Mouse (Mus musculus) hindbrain, embryonic 14.5 days (tissue): Measurements from ENCODE around the gene Fam229b. TPM values are rescaled to one million over a fixed set of nuclear protein-coding genes. Genes with fewer than 3 reads are reported as not detected.

Experiments
- ATAC-seq: fragments of 200-750 bp; cut with Nextera tagmentation; 2 replicates; pipeline ENCODE4 v1.8.0; 2017; ENCODE audit warnings: moderate number of reproducible peaks, mild to moderate bottlenecking, moderate TSS enrichment, moderate library complexity; ENCODE audit not compliant: low FRiP score
- DNase-seq: peaks from one replicate; pipeline ENCODE4 v3.0.0-alpha.2; 2015; ENCODE audit warnings: low spot score
- H3K27ac ChIP-seq: fragments of 300-500 bp; sonication (generic); 2 replicates; pipeline ENCODE4 v1.5.1; 2014; ENCODE audit warnings: mild to moderate bottlenecking, moderate library complexity
- H3K27me3 ChIP-seq: fragments of 300-500 bp; sonication (generic); 2 replicates; pipeline ENCODE4 v1.6.1; 2014; ENCODE audit warnings: mild to moderate bottlenecking, low read length, mixed read lengths; ENCODE audit not compliant: control insufficient read depth, insufficient read depth
- H3K36me3 ChIP-seq: fragments of 300-500 bp; sonication (generic); replicated peaks from 2 replicates; pipeline ENCODE4 v1.6.1; 2014; ENCODE audit not compliant: control insufficient read depth, insufficient read depth
- H3K4me1 ChIP-seq: fragments of 300-500 bp; sonication (generic); replicated peaks from 2 replicates; pipeline ENCODE4 v1.6.1; 2014; ENCODE audit warnings: antibody characterized with exemption, low read length, mixed read lengths; ENCODE audit not compliant: control insufficient read depth, insufficient read depth
- H3K4me2 ChIP-seq: fragments of 300-500 bp; sonication (generic); replicated peaks from 2 replicates; pipeline ENCODE4 v1.6.1; 2014; ENCODE audit warnings: mild to moderate bottlenecking, moderate library complexity
- H3K4me3 ChIP-seq: fragments of 300-500 bp; sonication (generic); replicated peaks from 2 replicates; pipeline ENCODE4 v1.5.1; 2014; ENCODE audit warnings: mild to moderate bottlenecking, low read length
- H3K9ac ChIP-seq: fragments of 300-500 bp; sonication (generic); 2 replicates; pipeline ENCODE4 v1.6.1; 2014
- H3K9me3 ChIP-seq: fragments of 300-500 bp; sonication (generic); 2 replicates; pipeline ENCODE4 v1.6.1; 2016; ENCODE audit warnings: low read length; ENCODE audit not compliant: control insufficient read depth
- WGBS: fragments of 180-500 bp; shearing (Covaris S2); extraction: QIAGEN DNeasy Blood & Tissue Kit; methylation state at CpG from one replicate; pipeline ENCODE4 v1.1.7; 2014; 5-methylcytosine and 5-hydroxymethylcytosine counted together
- polyA plus RNA-seq: library from polyadenylated mRNA; unstranded; fragments of >200 nt; fragmentation: Nextera tagmentation; extraction: Ambion mirVana; gene quantifications from 2 replicates; pipeline ENCODE4 v1.2.1, GENCODE M21; 2014

Fam229b gene
- polyA plus RNA-seq, 1 experiment from 2014 or later = 38.9 TPM

DNA sequence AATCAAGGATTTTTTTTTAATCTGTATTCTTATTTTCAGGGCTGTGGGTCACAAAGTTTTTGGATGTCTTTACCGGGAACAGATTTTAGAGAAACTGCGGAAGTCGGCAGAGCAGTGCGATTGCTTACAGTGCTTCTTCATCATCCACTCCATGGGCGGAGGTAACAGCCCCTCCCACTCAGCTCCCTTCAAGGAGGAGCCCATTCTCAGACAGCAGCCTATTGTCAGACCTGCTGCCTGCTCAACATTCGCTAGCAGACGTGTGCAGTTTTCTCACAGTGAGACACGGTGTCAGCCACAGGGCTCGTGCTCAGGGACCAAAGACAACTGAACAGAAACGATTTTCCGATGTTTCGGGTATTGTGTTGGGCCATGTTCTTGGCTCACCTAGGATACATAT is 8.5 kb upstream of the Fam229b start:
- Histone ChIP-seq H3K9me3 (no peaks in the 10 kb centered on the region), H3K27ac (no peak overlapping the region), H3K9ac (no peak overlapping the region), H3K4me3 (no peak overlapping the region), H3K36me3 (peaks cover 66% of the 10 kb centered on the region), H3K4me1 (no peaks in the 10 kb centered on the region), H3K4me2 (no peak overlapping the region), H3K27me3 (no peaks in the 10 kb centered on the region)
- ATAC-seq = no peak
- no peak for DNase-seq
- WGBS = 59% methylated on average over 12 of the region's 12 CpGs

- ATAC-seq (no peak), DNase-seq (no peak)
- no peaks in the 10 kb centered on the region for H3K27me3 ChIP-seq
- peaks cover 60% of the 10 kb centered on the region for H3K36me3 ChIP-seq
- H3K9ac ChIP-seq = no peak overlapping the region
- H3K4me3 ChIP-seq = no peak overlapping the region
- H3K4me2 ChIP-seq = no peak overlapping the region
- 95% methylated on average over 2 of the region's 2 CpGs for WGBS
- H3K4me1 ChIP-seq = no peaks in the 10 kb centered on the region
- H3K27ac ChIP-seq = no peak overlapping the region
- H3K9me3 ChIP-seq = no peaks in the 10 kb centered on the region
Measured at GRCm38 (mm10) chr10:39141401-39141800, 7.7 kb upstream of the Fam229b start.

- no peak for DNase-seq
- H3K9me3 ChIP-seq = no peaks in the 10 kb centered on the region
- H3K4me1 ChIP-seq = no peaks in the 10 kb centered on the region
- no peak overlapping the region for H3K9ac ChIP-seq
- ATAC-seq = no peak
- H3K4me3 ChIP-seq = no peak overlapping the region
- no peaks in the 10 kb centered on the region for H3K27me3 ChIP-seq
- H3K36me3 ChIP-seq = peaks cover 55% of the 10 kb centered on the region
- no peak overlapping the region for H3K27ac ChIP-seq
- 35% methylated on average over 14 of the region's 14 CpGs for WGBS
- H3K4me2 ChIP-seq = no peak overlapping the region
Measured at GRCm38 (mm10) chr10:39140843-39141242, 7.1 kb upstream of the Fam229b start.

DNA sequence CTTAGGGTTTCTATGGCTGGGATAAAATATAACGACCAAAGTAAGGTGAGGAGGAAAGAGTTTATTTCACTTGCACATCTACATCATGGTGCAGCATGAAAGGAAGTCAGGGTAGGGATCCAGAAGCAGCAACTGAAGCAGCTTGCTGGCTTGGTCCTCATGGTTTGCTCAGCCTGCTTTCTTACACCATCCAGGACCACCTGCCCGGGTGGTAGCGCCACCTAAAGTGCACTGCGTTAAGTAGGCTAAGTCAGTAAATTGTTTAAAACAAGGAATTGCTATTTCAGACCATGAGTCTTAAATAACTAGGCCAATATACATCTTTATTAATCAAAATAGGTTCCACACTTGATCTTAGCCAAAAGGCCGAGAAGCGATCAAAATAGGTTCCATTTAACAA is 5.0 kb upstream of the Fam229b start:
- H3K4me1 ChIP-seq = peaks cover 5% of the 10 kb centered on the region; the same call in 1 of the 2 replicates
- no peak overlapping the region for H3K9ac ChIP-seq
- peaks cover 37% of the 10 kb centered on the region for H3K36me3 ChIP-seq
- no peak overlapping the region for H3K4me2 ChIP-seq
- no peak for DNase-seq
- no peak overlapping the region for H3K27ac ChIP-seq
- no peaks in the 10 kb centered on the region for H3K9me3 ChIP-seq
- WGBS = 84% methylated on average over 6 of the region's 6 CpGs
- no peak for ATAC-seq
- H3K27me3 ChIP-seq = no peaks in the 10 kb centered on the region
- H3K4me3 ChIP-seq = no peak overlapping the region

DNA sequence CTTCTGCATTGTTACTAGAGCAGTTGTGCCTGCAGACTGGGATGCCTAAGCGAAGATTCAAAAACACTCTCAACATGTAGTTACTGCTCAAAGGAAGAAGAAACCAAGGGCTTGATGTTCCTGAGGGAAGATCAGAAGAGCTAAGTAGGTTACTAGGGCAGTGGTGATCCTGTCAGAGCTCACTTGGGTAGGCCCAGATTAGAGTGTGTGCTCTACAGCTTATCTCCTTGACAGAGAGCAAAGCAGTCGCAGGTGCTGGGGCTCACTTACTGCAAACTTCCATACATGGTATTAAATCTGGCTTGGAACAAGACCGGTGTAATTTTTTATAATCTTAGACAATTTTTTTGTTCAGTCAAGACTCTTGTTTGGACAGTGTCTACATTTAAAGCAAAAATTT is 4.1 kb upstream of the Fam229b start:
- Histone ChIP-seq H3K9ac (no peak overlapping the region), H3K27me3 (no peaks in the 10 kb centered on the region), H3K4me3 (no peak overlapping the region), H3K4me2 (no peak overlapping the region), H3K27ac (no peak overlapping the region), H3K4me1 (peaks cover 5% of the 10 kb centered on the region; the same call in 1 of the 2 replicates), H3K9me3 (no peaks in the 10 kb centered on the region), H3K36me3 (peaks cover 30% of the 10 kb centered on the region)
- 97% methylated on average over 3 of the region's 3 CpGs for WGBS
- ATAC-seq (no peak), DNase-seq (no peak)

- ATAC-seq (peak; percentile 31; the same call in 1 of the 2 replicates), DNase-seq (peak; percentile 40)
- Histone ChIP-seq H3K9me3 (no peaks in the 10 kb centered on the region), H3K4me3 (no peak overlapping the region), H3K27ac (no peak overlapping the region), H3K36me3 (peaks cover 4% of the 10 kb centered on the region; the same call in 1 of the 2 replicates), H3K4me2 (no peak overlapping the region), H3K4me1 (no peaks in the 10 kb centered on the region), H3K9ac (no peak overlapping the region), H3K27me3 (no peaks in the 10 kb centered on the region)
- 41% methylated on average over 4 of the region's 4 CpGs for WGBS
Measured at GRCm38 (mm10) chr10:39121412-39121811, 12.3 kb downstream of the Fam229b start.

- DNase-seq = peak; percentile 42
- Histone ChIP-seq H3K27me3 (no peaks in the 10 kb centered on the region), H3K4me2 (no peak overlapping the region), H3K36me3 (no peaks in the 10 kb centered on the region), H3K9ac (no peak overlapping the region), H3K4me3 (no peak overlapping the region), H3K27ac (peak overlapping the region; percentile 56), H3K9me3 (no peaks in the 10 kb centered on the region), H3K4me1 (peaks cover 12% of the 10 kb centered on the region; the same call in 1 of the 2 replicates)
- ATAC-seq = peak; percentile 51
- WGBS = 46% methylated on average over 4 of the region's 4 CpGs
Measured at GRCm38 (mm10) chr10:39109489-39109874, 24.2 kb downstream of the Fam229b start.

GRCm38 (mm10) chr10:39108837-39109488 is 24.8 kb downstream of the Fam229b start:
- WGBS = 67% methylated on average over 10 of the region's 10 CpGs

DNA sequence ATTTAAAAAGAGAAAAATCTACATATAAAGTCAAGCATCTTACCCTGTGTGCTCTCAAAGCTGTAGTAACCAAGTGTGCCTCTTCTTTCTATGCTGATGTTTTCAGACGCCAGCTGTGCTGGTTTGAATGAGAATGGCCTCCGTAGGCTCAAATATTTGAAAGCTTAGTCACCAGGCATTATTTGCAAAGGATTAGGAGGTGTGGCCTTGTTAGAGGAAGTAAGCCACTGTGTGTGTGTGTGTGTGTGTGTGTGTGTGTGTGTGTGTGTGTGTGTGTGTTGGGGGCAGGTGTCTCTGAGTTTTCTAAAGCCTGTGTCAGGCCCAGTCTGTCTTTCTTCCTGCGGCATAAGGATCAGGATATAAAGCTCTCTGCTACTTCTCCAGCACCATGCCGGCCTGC is 26.8 kb downstream of the Fam229b start:
- H3K9ac ChIP-seq = no peak overlapping the region
- WGBS = 34% methylated on average over 4 of the region's 4 CpGs
- no peaks in the 10 kb centered on the region for H3K27me3 ChIP-seq
- no peak for ATAC-seq
- DNase-seq = no peak
- no peaks in the 10 kb centered on the region for H3K36me3 ChIP-seq
- H3K4me1 ChIP-seq = peaks cover 12% of the 10 kb centered on the region; the same call in 1 of the 2 replicates
- H3K27ac ChIP-seq = no peak overlapping the region
- H3K9me3 ChIP-seq = no peaks in the 10 kb centered on the region
- H3K4me2 ChIP-seq = no peak overlapping the region
- no peak overlapping the region for H3K4me3 ChIP-seq

More at GRCm38 (mm10) chr10:39108837-39109488, 24.8 kb downstream of the Fam229b start:
- H3K27ac ChIP-seq = peak overlapping the region; percentile 56; the same call in 1 of the 2 replicates
- ATAC-seq = peak; percentile 54
- H3K9ac ChIP-seq = no peak overlapping the region
- no peak overlapping the region for H3K4me2 ChIP-seq
- no peaks in the 10 kb centered on the region for H3K9me3 ChIP-seq
- no peaks in the 10 kb centered on the region for H3K27me3 ChIP-seq
- DNase-seq = no peak
- H3K4me1 ChIP-seq = peaks cover 12% of the 10 kb centered on the region; the same call in 1 of the 2 replicates
- no peak overlapping the region for H3K4me3 ChIP-seq
- H3K36me3 ChIP-seq = no peaks in the 10 kb centered on the region
